Mouse (Mus musculus): ENCODE results near the gene Trim39. TPM values are rescaled to one million over a fixed set of nuclear protein-coding genes. Genes with fewer than 3 reads are reported as not detected.
"Not testable (repeated sequence)": the region's sequence is repeated elsewhere in the genome, so short reads cannot be mapped to it uniquely, and the experiment has no call there.

The Trim39 gene
- total RNA-seq, 2 experiments from 2014 or later, result 5.2 to 6.5 TPM

DNA sequence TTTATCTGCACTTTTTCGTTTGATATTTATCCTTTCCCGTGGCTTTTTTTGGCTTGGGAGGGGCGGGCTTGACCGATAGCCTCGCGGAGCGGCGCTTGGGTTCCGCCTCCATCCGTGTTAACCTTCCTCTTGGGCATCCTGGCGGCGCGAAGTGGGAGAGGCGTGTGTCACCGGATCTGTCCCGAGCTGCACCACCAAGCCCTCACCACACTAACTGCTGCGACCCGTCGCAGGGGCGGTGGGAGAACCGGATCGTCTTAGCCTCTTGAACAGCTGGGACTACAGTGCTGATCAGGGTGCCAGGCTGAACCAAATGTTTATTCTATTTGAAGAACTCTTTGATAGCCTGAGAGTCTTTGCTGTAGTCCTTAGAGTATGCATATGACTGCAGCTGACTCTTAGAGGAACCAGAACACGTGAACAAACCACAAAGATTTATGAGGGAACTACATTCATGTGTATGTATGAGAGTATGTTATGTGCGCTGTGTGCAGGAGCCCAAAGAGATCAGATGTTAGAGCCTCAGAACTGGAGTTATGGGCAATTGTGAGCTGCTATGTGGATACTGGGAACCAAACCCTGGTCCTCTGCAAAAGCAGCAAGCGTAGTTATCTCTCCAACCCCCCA lies 19.7 kb downstream of the Trim39 start:
- peak in 1 of 2 experiments; percentile 24 for DNase-seq

DNA sequence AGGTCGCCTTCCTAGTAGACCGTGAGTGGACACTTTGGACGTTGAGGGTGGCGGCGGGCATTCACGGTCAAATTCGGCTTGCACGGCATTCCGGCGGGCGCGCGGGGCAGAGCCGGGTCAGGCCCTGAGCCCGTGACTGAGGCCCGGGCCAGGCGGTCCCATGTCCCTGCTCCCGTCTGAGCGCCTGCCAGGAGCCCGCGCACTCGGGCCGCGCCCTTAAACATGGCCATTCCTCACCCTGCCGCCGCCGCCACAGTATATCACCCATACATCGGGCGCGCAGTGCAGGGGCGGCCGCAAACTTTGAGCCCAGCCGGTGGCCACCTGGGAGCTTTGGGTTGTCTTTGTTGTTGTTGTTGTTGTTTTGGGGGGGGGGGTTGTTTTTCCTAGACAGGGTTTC lies 23.2 kb downstream of the Trim39 start:
- DNase-seq, result no peak

DNA sequence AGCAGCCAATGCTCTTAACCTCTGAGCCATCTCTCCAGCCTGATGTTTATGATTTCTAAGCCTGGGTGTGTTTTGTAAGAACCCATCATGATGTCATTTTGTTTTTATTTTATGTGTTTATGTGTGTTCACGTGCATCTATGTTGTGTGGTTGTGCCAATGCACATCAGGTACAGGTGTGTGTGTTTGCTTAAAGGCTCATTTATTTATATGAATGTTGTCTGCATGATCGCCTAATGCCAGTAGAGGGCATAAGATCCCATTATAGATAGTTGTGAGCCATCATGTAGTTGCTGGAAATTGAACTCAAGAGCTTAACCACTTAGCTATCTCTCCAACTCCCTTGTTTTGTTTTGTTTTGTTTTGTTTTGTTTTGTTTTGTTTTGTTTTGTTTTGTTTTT lies 26.3 kb downstream of the Trim39 start:
- DNase-seq, result no peak

DNA sequence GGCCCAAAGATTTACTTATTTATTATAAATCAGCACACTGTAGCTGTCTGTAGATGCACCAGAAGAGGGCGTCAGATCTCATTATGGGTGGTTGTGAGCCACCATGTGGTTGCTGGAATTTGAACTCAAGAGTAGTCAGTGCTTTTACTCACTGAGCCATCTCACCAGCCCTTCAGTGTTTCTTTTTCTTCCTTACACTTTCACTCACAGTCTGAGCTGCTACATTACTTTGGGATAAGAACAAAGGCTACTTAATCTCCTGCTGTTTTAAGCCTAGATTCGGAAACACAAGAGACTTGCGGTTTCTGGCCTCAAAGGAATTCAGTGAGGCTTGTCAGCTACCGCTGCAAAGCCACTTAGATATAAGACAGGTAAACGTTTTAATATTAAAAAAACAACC lies 28.0 kb downstream of the Trim39 start:
- DNase-seq, result no peak

DNA sequence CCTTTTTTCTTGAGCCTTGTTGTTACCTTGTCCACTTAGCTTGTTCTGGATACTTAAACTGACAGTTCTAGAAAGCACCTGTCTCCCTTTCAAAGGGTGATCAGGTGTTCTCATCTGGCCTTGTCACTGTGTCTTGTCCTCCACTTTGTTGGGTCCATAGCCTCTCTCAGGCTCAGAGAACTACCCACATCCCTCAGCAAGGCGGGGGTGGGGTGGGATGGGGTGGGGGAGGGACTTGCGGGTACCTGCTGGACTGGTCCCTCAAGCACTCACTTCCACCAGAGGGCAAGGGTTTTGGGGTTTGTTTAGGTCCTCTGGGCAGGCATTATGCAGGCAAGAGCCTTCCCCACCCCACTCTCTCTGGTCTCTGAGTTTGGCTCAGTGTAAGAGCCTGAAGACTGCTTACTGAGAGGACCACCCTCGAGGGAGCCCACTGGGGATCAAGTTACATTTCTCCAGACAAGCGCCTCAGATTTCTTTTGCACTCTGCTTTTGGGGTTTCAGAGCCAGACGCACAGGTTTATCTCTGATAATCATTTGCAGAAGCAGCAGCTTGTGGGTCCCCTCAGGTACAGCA lies 31.3 kb downstream of the Trim39 start:
- DNase-seq, result no peak

DNA sequence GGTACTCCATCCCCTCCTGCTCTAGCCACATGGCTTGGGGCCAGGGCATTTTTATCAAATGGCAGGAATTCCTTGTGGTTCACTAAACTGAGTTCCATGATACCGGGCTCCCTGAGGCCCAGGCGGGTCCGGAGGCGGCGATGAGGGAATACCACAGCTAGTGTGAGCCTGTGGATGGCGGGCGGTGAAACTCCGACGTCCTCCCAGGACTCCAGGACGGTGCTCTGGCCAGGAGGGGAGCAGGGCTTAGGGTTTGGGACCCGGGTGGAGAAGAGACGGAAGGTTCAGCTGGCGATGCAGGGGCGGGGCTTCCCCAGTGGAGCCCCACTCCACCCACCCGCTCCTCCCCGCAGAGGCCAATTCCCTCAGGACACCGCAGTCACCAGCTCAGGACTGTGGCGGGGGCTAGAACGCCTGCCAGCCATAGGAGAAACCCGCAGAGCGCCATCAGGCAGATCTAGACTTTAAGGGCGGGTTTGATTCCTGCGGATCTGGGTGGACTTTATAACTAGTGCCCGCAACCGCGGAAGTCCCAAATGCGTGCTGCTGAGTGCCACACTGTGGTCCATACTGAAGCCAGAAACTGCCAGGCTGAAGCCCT lies 34.6 kb downstream of the Trim39 start:
- DNase-seq, result peak in 1 of 2 experiments; percentile 17

DNA sequence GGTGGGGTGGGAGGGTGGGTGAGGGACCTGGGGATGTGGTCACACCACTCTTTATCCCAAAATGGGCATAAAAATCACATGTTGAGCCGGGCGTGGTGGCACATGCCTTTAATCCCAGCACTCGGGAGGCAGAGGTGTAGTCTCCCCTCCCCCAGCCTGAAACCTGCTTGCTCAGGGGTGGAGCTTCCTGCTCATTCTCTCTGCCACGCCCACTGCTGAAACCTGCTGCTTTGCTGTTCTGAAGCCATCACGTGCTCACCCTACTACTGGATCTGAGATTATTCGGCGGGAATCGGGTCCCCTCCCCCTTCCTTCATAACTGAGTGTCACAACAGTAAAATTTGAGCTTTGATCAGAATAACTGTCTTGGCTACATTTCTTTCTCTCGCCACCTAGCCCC lies 36.7 kb downstream of the Trim39 start:
- not testable (repeated sequence) for DNase-seq

DNA sequence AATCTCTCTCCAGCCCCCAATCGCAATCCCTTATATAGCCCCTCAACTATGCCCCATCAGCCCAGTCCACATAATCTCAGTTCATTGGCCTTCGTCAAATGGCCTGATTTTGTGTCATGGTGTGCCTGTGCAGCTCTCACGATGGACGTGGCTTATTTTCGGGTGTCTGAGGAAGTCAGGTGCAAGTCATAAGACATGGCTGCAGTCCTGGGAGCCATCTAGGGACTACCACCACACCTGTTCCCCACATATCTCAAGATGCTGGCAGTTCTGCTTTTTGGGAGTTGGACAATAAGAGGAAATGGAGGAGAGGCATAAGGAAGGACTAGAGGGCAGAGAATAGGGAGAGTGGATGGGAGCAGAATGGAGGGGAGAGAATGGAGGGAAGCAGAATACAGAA lies 38.5 kb downstream of the Trim39 start:
- no peak for DNase-seq

DNA sequence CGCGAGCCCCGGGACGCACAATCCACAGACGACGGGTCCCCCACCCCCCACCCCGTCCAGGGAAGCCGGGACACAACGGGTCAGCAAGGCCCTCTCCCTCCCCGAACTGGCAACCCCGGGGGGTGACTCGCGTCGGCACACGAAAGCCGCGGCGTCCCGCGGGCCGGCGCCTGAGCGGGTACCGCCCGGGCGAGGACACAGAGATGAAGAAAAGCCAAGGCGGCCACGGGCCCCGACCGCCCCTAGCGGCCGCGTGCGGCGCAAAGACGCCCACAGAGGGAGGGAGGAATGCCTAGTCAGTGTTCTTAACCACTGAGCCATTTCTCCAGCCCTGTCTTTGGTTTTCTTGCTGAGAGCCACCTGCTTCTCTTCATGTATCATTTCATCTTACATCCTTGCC lies 40.7 kb downstream of the Trim39 start:
- peak; percentile 64 to 73 for DNase-seq

DNA sequence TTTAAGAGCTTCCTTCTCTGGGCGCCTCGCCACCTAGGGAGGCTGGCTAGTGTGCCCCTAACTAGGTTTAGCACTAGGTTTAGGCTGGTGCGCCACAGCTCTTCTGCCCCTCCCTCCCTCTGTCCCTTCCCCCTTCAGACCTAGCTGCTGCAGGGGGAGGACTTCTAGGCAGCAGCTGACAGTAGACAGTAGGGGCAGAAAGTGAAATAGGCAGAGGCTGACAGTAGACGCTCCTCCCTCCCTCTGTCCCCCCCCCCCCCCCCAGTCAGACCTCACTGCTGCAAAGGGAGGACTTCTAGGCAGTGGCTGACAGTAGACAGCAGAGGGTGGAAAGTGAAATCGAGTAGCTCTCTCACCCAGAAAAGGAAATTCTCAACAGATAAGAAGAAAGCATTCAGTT lies 43.0 kb downstream of the Trim39 start:
- no peak for DNase-seq

DNA sequence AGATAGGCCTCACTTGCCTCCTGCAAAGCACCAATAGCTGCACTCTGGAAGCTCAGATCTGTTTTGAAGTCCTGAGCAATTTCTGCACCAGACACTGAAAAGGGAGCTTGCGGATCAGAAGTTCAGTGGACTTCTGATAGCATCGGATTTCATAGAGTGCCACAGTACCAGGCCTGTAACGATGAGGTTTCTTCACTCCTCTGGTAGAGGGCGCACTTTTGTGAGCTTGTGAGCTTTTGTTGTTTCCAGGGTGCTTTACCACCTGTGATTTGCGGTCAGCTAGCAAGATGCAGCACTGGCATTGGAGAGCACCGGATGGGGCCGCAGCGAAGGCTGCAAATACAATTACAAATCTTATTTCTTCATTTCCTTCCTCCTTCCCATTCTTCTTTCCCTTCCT lies 45.1 kb downstream of the Trim39 start:
- peak in 1 of 2 experiments; percentile 10 for DNase-seq

DNA sequence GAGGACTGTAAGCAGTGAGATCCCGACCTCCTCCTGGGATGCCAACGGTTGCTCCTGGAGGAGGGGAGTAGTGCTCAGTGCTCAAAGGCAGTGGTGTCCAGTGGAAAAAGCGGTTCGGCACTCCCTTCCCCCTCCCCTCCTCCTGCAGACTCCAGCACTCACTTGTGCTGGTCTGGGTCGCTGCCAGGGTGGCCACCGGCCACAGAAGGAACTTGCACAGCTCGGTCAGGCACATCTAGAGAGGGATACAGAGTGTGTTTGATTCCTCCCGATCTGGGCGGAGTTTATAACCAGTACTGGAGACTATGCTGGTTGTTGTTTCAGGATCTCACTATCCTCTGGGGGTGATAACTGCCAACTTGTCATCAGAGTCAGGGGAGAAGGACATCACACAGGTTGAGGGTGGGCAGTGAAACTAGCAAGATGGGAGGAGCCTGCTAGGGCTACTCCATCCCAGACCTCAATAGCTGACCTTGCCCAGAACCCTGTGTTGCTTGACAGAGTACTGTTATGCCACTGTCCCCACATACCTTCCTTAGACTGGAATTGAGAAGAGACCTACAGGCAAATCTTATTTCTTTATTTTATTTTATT lies 46.7 kb downstream of the Trim39 start:
- DNase-seq, result no peak

DNA sequence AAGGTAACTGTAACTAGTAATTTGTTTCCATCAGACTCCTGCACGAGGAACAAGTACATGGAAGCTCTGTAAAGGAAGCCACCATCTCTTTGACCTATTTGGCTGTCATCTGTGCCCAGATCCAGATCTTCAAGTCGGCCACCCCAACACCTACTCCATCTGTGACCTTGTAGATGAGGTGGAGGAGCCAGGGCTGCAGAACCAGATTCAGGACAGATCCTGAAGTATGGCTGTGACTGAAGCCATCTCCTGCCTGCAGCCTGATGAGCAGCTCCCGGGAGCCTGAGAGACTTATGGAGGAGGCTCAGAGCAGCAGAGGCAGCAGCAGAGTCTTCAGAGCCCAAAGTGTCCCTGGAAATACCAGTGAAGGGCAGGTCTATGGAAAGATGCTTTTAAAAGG lies 47.6 kb downstream of the Trim39 start:
- no peak for DNase-seq

DNA sequence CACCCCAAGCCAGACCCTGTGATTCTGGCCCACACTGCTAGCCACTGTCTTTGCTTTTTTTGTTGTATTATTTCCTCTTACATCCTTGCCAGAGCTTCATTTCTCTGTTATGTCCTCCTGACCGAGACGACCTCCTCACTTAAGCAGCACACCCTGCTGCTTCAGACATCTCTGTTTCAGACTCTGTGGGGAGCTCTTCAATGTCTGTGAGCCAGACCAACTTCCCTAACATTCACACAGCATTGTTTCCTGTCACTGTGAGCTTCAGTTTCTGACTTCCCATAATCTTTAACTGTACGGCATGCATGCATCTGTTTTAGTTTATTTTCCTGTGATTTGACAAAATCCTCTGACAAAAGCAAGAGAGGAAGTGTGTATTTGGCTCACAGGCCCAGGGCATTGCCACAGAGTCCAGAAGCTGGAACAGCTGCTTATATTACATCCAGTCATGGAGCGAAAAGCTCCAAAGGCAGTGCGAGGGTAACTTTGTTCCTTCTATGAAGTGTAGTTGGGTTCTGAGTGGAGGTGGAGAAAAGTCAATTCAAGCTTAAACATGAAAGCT lies 53.4 kb downstream of the Trim39 start:
- no peak for DNase-seq

DNA sequence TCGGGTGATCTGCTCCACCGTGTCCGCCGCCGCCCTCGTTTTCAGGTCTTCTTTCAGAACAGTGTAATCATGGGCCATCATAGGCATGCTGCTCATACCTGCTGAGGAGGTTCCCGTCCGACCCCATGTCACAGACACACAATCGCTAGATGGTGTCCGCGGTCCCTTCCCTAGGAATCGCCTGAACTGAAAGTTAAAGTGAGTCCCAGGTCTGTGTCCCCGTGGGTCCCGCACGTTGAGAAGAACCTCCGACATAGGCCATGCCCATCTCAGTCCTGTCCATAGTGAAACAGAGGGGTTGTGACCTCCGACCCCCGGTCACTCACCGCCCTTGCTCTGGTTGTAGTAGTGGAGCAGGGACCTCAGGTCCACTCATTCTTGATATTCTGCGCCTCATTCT lies 56.5 kb downstream of the Trim39 start:
- no peak for DNase-seq

Other genes with a start within 250 kb of the Trim39 start
- gene H2-T23, start 239.4 kb downstream of the Trim39 start, total RNA-seq (2021), result 10 to 100 TPM; 31.7 to 56.7 TPM
- 10 to 100 TPM; 15.0 to 23.6 TPM for gene H2-T22, start 229.5 kb downstream of the Trim39 start, total RNA-seq (2021)
- gene Gm6034, start 229.3 kb downstream of the Trim39 start, total RNA-seq (2021), result not detected
- 10 to 100 TPM in 1 of 2 experiments, 1 to 10 TPM in 1; 5.4 to 10.0 TPM for gene Gm11127, start 213.9 kb downstream of the Trim39 start, total RNA-seq (2021)
- gene Gm19684, start 150.6 kb downstream of the Trim39 start, total RNA-seq (2021), result under 1 TPM; 0.27 to 0.28 TPM
- gene Gm7030, start 142.8 kb downstream of the Trim39 start, total RNA-seq (2021), result under 1 TPM in 1 of 2 experiments, not detected in 1; 0.55 TPM
- gene Gm8909, start 103.7 kb downstream of the Trim39 start, total RNA-seq (2021), result not detected
- not detected for gene H2-T3, start 82.0 kb downstream of the Trim39 start, total RNA-seq (2021)
- gene Rpp21, start 14.2 kb downstream of the Trim39 start, total RNA-seq (2021), result 10 to 100 TPM; 37.9 to 38.8 TPM
- gene H2-M10.2, start 14.2 kb upstream of the Trim39 start, total RNA-seq (2021), result not detected
- not detected for gene H2-M10.1, start 53.9 kb upstream of the Trim39 start, total RNA-seq (2021)
- not detected for gene H2-M10.3, start 96.2 kb upstream of the Trim39 start, total RNA-seq (2021)
- not detected for gene H2-M10.4, start 190.1 kb upstream of the Trim39 start, total RNA-seq (2021)